21 mouse cellular contexts compared by ENCODE assay signal in the genomic region with DNA sequence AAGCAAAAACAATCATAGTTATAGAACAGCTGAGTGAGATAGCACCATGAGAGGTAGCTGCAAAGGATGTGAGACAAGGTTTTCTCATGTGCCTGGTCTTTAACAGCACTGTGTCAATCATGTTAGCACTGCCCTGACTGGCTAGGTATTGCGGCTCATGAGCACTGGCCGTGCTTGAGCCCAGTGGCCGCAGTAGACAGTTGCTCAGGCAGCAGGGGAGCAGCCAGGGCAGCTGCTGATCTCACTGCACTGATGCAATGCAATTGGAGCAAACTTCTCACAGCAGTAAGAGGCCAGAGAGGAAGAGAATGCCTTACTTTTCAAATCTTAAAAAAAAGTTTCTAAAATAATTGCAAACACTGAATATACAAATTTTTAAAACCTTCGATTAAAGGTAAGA.
"Had no signal": no experiment of that assay in that cellular context is flagged by ENCODE, and none has a peak within 500 bp of the region (broad histone marks: within the 10 kb centered on the region; RNA-seq: fewer than 3 reads in every experiment).

No protein-coding gene starts in this region.

- H3K4me3 ChIP-seq: limb, embryonic 12.5 days; limb, embryonic 15.5 days; lung, embryonic 15.5 days; megakaryocyte, embryonic 14.5 days; midbrain, embryonic 10.5 days; midbrain, embryonic 13.5 days; neural tube, embryonic 12.5 days; neural tube, embryonic 15.5 days; stomach, embryonic 15.5 days had no signal

- DNase-seq: kidney, adult 9 months; kidney, postnatal 14 days; kidney, postnatal 4 days; left cerebral cortex, postnatal 4 days; liver, postnatal 0 days; lung, postnatal 10 days; lung, postnatal 36 days; retina, postnatal 1 day; right cerebral cortex, postnatal 25 days; spleen, adult 18-20 months; thymus, postnatal 25 days had no signal

- H3K4me1 ChIP-seq: megakaryocyte, embryonic 14.5 days had no signal

- H3K27ac ChIP-seq: limb, embryonic 12.5 days; limb, embryonic 15.5 days; liver, embryonic 14.5 days; lung, embryonic 15.5 days; midbrain, embryonic 10.5 days; midbrain, embryonic 13.5 days; neural tube, embryonic 12.5 days; neural tube, embryonic 15.5 days; stomach, embryonic 15.5 days had no signal
